Mouse (Mus musculus) intestine, embryonic 14.5 days (tissue): ENCODE data around the gene 6430531B16Rik. TPM values are rescaled to one million over a fixed set of nuclear protein-coding genes. Genes with fewer than 3 reads are reported as not detected.
A peak's percentile ranks its signal among the peaks of the same experiment; 100 is the strongest.

Experiments used
- ATAC-seq: fragments of 200-750 bp; cut with Nextera tagmentation; replicated peaks from 2 replicates; pipeline ENCODE4 v1.8.0; 2017; ENCODE audit warnings: low read depth, moderate number of reproducible peaks, moderate TSS enrichment, moderate library complexity; ENCODE audit not compliant: low FRiP score, low TSS enrichment
- DNase-seq: peaks from one replicate; pipeline ENCODE4 v3.0.0-alpha.2; 2018; ENCODE audit warnings: low spot score
- H3K27ac ChIP-seq: fragments of 300-500 bp; sonication (generic); 2 replicates; pipeline ENCODE4 v1.5.1; 2014; ENCODE audit warnings: low read depth, mild to moderate bottlenecking, control low read depth
- H3K27me3 ChIP-seq: fragments of 300-500 bp; sonication (generic); replicated peaks from 2 replicates; pipeline ENCODE4 v1.6.1; 2014; ENCODE audit warnings: low read length, control low read depth; ENCODE audit not compliant: control insufficient read depth, insufficient read depth
- H3K36me3 ChIP-seq: fragments of 300-500 bp; sonication (generic); 2 replicates; pipeline ENCODE4 v1.6.1; 2014; ENCODE audit warnings: low read length, control low read depth; ENCODE audit not compliant: control insufficient read depth, insufficient read depth
- H3K4me1 ChIP-seq: fragments of 300-500 bp; sonication (generic); replicated peaks from 2 replicates; pipeline ENCODE4 v1.6.1; 2014; ENCODE audit warnings: low read length, control low read depth, mixed read lengths; ENCODE audit not compliant: control insufficient read depth, insufficient read depth
- H3K4me2 ChIP-seq: fragments of 300-500 bp; sonication (generic); 2 replicates; pipeline ENCODE4 v1.6.1; 2014; ENCODE audit warnings: low read length
- H3K4me3 ChIP-seq: fragments of 300-500 bp; sonication (generic); 2 replicates; pipeline ENCODE4 v1.5.1; 2014; ENCODE audit warnings: low read depth, low read length, control low read depth, mixed read lengths
- H3K9ac ChIP-seq: fragments of 300-500 bp; sonication (generic); 2 replicates; pipeline ENCODE4 v1.6.1; 2014; ENCODE audit warnings: mild to moderate bottlenecking, low read length
- H3K9me3 ChIP-seq: fragments of 300-500 bp; sonication (generic); 2 replicates; pipeline ENCODE4 v1.6.1; 2016; ENCODE audit warnings: low read length, control low read depth; ENCODE audit not compliant: control insufficient read depth
- WGBS: fragments of 180-500 bp; shearing (Covaris S2); extraction: QIAGEN DNeasy Blood & Tissue Kit; methylation state at CpG from one replicate; pipeline ENCODE4 v1.1.7; 2014; 5-methylcytosine and 5-hydroxymethylcytosine counted together
- polyA plus RNA-seq: library from polyadenylated mRNA; unstranded; fragments of >200 nt; fragmentation: Nextera tagmentation; extraction: Ambion mirVana; gene quantifications from 2 replicates; pipeline ENCODE4 v1.2.1, GENCODE M21; 2014

Gene 6430531B16Rik
- polyA plus RNA-seq, 1 experiment from 2014 or later = not detected

GRCm38 (mm10) chr7:139994202-139994601 is 15.6 kb upstream of the 6430531B16Rik start:
- peaks cover 41% of the 10 kb centered on the region for H3K36me3 ChIP-seq
- no peak overlapping the region for H3K4me3 ChIP-seq
- DNase-seq (no peak), ATAC-seq (no peak)
- H3K9me3 ChIP-seq = no peaks in the 10 kb centered on the region
- no peaks in the 10 kb centered on the region for H3K27me3 ChIP-seq
- WGBS = 80% methylated on average over 4 of the region's 4 CpGs
- H3K9ac ChIP-seq = no peak overlapping the region
- H3K27ac ChIP-seq = no peak overlapping the region
- no peaks in the 10 kb centered on the region for H3K4me1 ChIP-seq
- H3K4me2 ChIP-seq = no peak overlapping the region

- H3K27me3 ChIP-seq = no peaks in the 10 kb centered on the region
- H3K36me3 ChIP-seq = peaks cover 35% of the 10 kb centered on the region
- H3K27ac ChIP-seq = no peak overlapping the region
- WGBS = 88% methylated on average over 6 of the region's 6 CpGs
- no peak overlapping the region for H3K4me2 ChIP-seq
- ATAC-seq = no peak
- H3K4me1 ChIP-seq = no peaks in the 10 kb centered on the region
- H3K9me3 ChIP-seq = no peaks in the 10 kb centered on the region
- H3K4me3 ChIP-seq = no peak overlapping the region
- DNase-seq = no peak
- no peak overlapping the region for H3K9ac ChIP-seq
These were observed 15.0 kb upstream of the 6430531B16Rik start for GRCm38 (mm10) chr7:139993532-139993931.

DNA sequence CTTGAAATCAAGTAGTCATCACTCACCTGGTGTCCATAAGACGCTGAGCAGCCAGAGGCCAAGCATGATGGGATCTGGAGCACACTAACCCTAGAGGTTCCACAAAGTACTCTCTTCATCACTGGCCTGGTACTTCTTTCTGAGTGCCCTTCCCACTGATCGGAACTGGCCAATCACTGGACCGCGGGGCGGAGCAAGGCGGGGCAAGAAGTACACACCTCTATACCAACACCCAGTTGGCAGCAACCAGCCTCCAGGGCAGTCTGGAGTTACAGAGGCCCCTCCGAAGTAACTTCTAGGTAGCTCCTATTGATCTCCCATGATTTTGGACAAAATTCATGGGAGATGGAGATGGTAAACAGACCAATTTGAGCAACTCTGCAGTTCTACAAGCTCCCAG is 13.9 kb upstream of the 6430531B16Rik start, which contains the start of gene Adam8:
Gene Adam8, minus strand, starts transcription at position 157 of the 400 bp plus-strand sequence.
- WGBS = 14% methylated on average over 7 of the region's 7 CpGs
- ATAC-seq = peak; percentile 24; the same call in 1 of the 2 replicates
- peaks cover 23% of the 10 kb centered on the region for H3K36me3 ChIP-seq
- H3K4me3 ChIP-seq = no peak within 1 kb of the TSS
- no peaks in the 10 kb centered on the region for H3K4me1 ChIP-seq
- DNase-seq = no peak
- H3K27me3 ChIP-seq = no peaks in the 10 kb centered on the region
- H3K27ac ChIP-seq = no peak within 1 kb of the TSS
- H3K9ac ChIP-seq = no peak within 1 kb of the TSS
- no peaks in the 10 kb centered on the region for H3K9me3 ChIP-seq
- no peak within 1 kb of the TSS for H3K4me2 ChIP-seq

DNA sequence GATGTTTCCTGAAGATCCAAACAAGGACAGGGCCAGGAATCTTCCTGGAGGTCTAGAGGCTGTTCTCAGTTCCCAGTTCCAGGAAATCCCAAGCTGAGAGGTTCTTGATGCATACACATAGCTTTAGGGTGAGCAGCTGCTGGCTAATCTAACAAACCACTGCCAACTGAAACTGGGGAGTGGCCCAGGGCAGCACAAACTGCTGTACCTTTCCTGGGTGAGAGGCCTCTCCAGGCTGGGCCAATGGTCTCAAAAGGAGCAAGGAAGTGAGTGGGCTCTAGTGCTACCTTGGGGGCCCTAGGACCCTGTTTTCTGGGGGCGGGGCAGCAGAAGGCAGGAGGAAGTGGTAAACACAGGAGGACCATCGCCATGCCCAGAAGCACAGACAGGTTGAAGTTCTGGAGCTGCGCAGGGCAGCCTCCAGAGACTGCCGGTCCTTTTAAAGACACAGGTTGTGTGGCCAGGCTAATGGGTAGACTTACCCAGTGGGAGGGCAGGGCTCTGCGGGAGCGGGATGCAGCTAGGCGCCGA is 12.4 kb upstream of the 6430531B16Rik start:
- peaks cover 9% of the 10 kb centered on the region for H3K36me3 ChIP-seq
- H3K4me1 ChIP-seq = no peaks in the 10 kb centered on the region
- no peaks in the 10 kb centered on the region for H3K9me3 ChIP-seq
- WGBS = 69% methylated on average over 8 of the region's 8 CpGs
- ATAC-seq (no peak), DNase-seq (no peak)
- no peak overlapping the region for H3K9ac ChIP-seq
- no peak overlapping the region for H3K4me2 ChIP-seq
- H3K27me3 ChIP-seq = no peaks in the 10 kb centered on the region
- no peak overlapping the region for H3K27ac ChIP-seq
- no peak overlapping the region for H3K4me3 ChIP-seq

GRCm38 (mm10) chr7:139988272-139988671 is 9.7 kb upstream of the 6430531B16Rik start:
- Histone ChIP-seq H3K9ac (no peak overlapping the region), H3K27me3 (no peaks in the 10 kb centered on the region), H3K4me2 (no peak overlapping the region), H3K9me3 (no peaks in the 10 kb centered on the region), H3K27ac (no peak overlapping the region), H3K4me1 (no peaks in the 10 kb centered on the region), H3K4me3 (no peak overlapping the region), H3K36me3 (no peaks in the 10 kb centered on the region)
- ATAC-seq (no peak), DNase-seq (no peak)
- WGBS = 89% methylated on average over 9 of the region's 9 CpGs

DNA sequence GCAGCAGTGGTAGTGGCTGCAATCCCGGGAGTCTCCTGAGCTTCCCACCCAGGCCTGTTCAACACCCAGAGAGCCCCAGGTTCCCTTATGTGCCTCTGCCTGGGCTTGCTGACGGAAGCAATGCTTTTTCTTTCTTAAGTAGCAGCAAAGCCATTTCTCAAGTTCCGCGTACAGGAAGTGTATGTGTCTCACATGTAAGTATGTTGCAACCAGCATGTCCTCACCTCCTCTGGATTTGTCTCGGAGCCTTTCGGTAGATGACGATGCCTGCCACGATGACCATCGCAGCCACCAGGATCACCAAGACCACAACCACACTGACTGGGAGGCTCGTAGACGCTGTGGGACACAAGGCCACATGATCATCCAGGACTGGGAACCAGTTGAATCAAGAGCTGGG is 6.0 kb upstream of the 6430531B16Rik start:
- Histone ChIP-seq H3K4me2 (no peak overlapping the region), H3K27ac (no peak overlapping the region), H3K9me3 (no peaks in the 10 kb centered on the region), H3K4me1 (no peaks in the 10 kb centered on the region), H3K4me3 (no peak overlapping the region), H3K9ac (no peak overlapping the region), H3K36me3 (no peaks in the 10 kb centered on the region), H3K27me3 (no peaks in the 10 kb centered on the region)
- DNase-seq (no peak), ATAC-seq (no peak)
- 90% methylated on average over 11 of the region's 11 CpGs for WGBS

DNA sequence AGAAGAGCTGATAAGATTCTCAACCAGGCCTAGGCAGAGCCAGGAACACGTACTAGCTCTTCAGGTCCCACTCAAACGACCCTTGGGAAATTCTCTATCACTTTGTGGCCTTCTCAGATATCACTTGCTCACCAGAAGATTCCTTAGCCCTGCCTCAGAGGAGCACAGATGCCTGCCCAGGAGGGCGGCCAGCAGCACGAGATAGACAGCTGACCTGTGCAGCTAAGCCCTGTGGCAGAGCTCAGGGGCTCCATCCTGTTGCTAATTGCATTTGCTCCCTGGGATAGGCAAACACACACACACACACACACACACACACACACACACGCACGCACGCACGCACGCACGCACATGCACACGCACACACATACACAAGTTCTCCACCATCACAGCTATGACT is 3.5 kb upstream of the 6430531B16Rik start:
- no peak overlapping the region for H3K4me3 ChIP-seq
- no peak overlapping the region for H3K27ac ChIP-seq
- no peaks in the 10 kb centered on the region for H3K9me3 ChIP-seq
- H3K4me2 ChIP-seq = no peak overlapping the region
- no peaks in the 10 kb centered on the region; the same call in 1 of the 2 replicates for H3K4me1 ChIP-seq
- no peaks in the 10 kb centered on the region for H3K36me3 ChIP-seq
- H3K9ac ChIP-seq = no peak overlapping the region
- H3K27me3 ChIP-seq = no peaks in the 10 kb centered on the region
- 81% methylated on average over 11 of the region's 11 CpGs for WGBS
- no peak for ATAC-seq
- no peak for DNase-seq

- Histone ChIP-seq H3K36me3 (no peaks in the 10 kb centered on the region), H3K27ac (no peak overlapping the region), H3K4me2 (no peak overlapping the region), H3K27me3 (no peaks in the 10 kb centered on the region), H3K4me3 (no peak overlapping the region), H3K9ac (no peak overlapping the region), H3K9me3 (no peaks in the 10 kb centered on the region), H3K4me1 (no peaks in the 10 kb centered on the region; the same call in 1 of the 2 replicates)
- DNase-seq (no peak), ATAC-seq (no peak)
- 55% methylated on average over 3 of the region's 3 CpGs for WGBS
These were observed 2.2 kb upstream of the 6430531B16Rik start for GRCm38 (mm10) chr7:139980778-139981177.

DNA sequence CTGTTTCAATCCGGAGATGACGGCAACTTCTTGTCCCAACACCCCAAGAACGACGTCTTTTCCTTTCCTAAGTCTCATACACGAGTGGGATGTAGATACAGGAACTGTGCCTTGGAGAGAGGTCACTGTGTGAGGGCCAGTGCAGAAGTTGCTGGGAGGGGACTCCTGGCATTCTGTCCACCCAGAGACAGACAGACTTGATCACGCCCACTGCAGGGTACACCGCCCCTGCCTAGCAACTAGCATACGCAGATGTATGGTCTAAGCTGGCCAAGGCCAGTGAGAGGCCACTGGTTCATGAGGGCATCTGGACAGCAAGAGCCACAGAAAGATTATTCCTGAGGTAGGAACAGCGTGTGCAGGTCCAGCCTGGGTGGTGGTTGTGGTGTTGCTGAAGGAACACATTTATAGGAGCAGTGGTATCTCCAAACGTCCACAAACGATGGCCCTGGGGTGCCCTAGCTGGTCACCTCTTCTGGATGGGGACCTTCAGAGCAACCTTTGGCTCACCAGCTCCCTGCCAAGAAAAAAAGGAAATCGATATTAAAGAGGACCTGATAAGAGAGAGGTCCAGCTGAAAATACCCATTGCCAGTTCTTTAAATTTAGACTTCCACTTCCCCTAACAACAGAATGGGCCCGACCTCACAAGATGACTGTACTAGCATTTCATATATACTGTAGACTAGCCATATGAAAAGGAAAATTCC is 610 bp upstream of the 6430531B16Rik start:
- Histone ChIP-seq H3K9ac (peak overlapping the region; percentile 34; the same call in 1 of the 2 replicates), H3K4me2 (peak overlapping the region; percentile 93), H3K27ac (no peak overlapping the region), H3K4me3 (peak overlapping the region; percentile 59), H3K27me3 (no peaks in the 10 kb centered on the region), H3K36me3 (no peaks in the 10 kb centered on the region), H3K9me3 (no peaks in the 10 kb centered on the region), H3K4me1 (no peaks in the 10 kb centered on the region; the same call in 1 of the 2 replicates)
- 38% methylated on average over 13 of the region's 13 CpGs for WGBS
- DNase-seq (peak; percentile 54), ATAC-seq (peak; percentile 42; the same call in 1 of the 2 replicates)
